Mouse (Mus musculus) C2C12 (cell line): ENCODE measurements at regions not wholly inside any gene's neighbourhood (a gene's known extent, or its start where the extent isn't known, plus 50 kb on each side); places are given as distances from the start of the nearest gene placed in this dataset.
"Not testable (repeated sequence)": the region's sequence is repeated elsewhere in the genome, so short reads cannot be mapped to it uniquely, and the experiment has no call there.

Experiments used
- CTCF ChIP-seq: IDR thresholded peaks from one replicate; pipeline ENCODE4 v1.5.1; 2011; ENCODE audit not compliant: control insufficient read depth, insufficient read depth, insufficient read length
- USF1 ChIP-seq: IDR thresholded peaks from one replicate; pipeline ENCODE4 v1.6.1; 2011; ENCODE audit warnings: low read depth, mild to moderate bottlenecking, control low read depth, moderate library complexity

GRCm38 (mm10) chr13:49957993-49958681, 159.3 kb upstream of the Gm30302 start:
- TF ChIP-seq CTCF, USF1: not testable (repeated sequence)
